ENCODE assay signal across 15 mouse cellular contexts in genomic region chr2:166316409-166316916, GRCm38 (mm10).
DNase-seq lines count a peak whose midpoint lies in the region; ATAC-seq lines count a peak whose summit lies in the region.
"Had no signal": no experiment of that assay in that cellular context is flagged by ENCODE, and none has a peak within 500 bp of the region (broad histone marks: within the 10 kb centered on the region; RNA-seq: fewer than 3 reads in every experiment).

No protein-coding gene starts in this region.

- peak; percentile 29 for DNase-seq in retina, postnatal 1 day
- no peak for DNase-seq in retina, embryonic 14.5 days (ENCODE audit: low spot score)
- no peak for DNase-seq in layer of hippocampus, adult 18-20 months (ENCODE audit: low spot score in 2 of 2)
- DNase-seq in kidney, postnatal 14 days: no peak
- DNase-seq: cerebellum, postnatal 25 days; kidney, postnatal 25 days; spleen, adult 18-20 months had no signal

- ATAC-seq in forebrain, embryonic 16.5 days: peak; percentile 26; the same call in 1 of the 2 replicates
- no peak for ATAC-seq in limb, embryonic 13.5 days (ENCODE audit: low FRiP score, low read depth)
- 0 out of 2 replicates have a peak, but pooled peaks have one; percentile 21 for ATAC-seq in neural tube, embryonic 15.5 days (ENCODE audit: low FRiP score)
- no peak for ATAC-seq in kidney, embryonic 14.5 days (ENCODE audit: low FRiP score, low TSS enrichment)
- ATAC-seq: inflammation-experienced regulatory T-cells, adult 6 months had no signal

- H3K36me3 ChIP-seq in forebrain, embryonic 16.5 days (ENCODE audit: control insufficient read depth, insufficient read depth): no peaks in the 10 kb centered on the region
- H3K36me3 ChIP-seq in limb, embryonic 13.5 days: no peaks in the 10 kb centered on the region
- H3K36me3 ChIP-seq in neural tube, embryonic 15.5 days: no peaks in the 10 kb centered on the region
- H3K36me3 ChIP-seq in kidney, embryonic 14.5 days (ENCODE audit: control insufficient read depth, insufficient read depth, low read length): no peaks in the 10 kb centered on the region
- H3K36me3 ChIP-seq: heart, embryonic 13.5 days had no signal

- no peak overlapping the region for H3K4me3 ChIP-seq in forebrain, embryonic 16.5 days (replicated peaks; ENCODE audit: low read length)
- no peak overlapping the region for H3K4me3 ChIP-seq in limb, embryonic 13.5 days
- no peak overlapping the region for H3K4me3 ChIP-seq in neural tube, embryonic 15.5 days (replicated peaks)
- H3K4me3 ChIP-seq in kidney, embryonic 14.5 days (ENCODE audit: low read length): no peak overlapping the region
- H3K4me3 ChIP-seq: heart, embryonic 13.5 days; left cerebral cortex, adult 2 months had no signal

- no peak overlapping the region for H3K27ac ChIP-seq in forebrain, embryonic 16.5 days (ENCODE audit: low read length)
- no peak overlapping the region for H3K27ac ChIP-seq in limb, embryonic 13.5 days
- H3K27ac ChIP-seq in neural tube, embryonic 15.5 days (replicated peaks): no peak overlapping the region
- no peak overlapping the region for H3K27ac ChIP-seq in kidney, embryonic 14.5 days (ENCODE audit: low read depth, low read length)
- H3K27ac ChIP-seq: heart, embryonic 13.5 days; left cerebral cortex, adult 2 months; stomach, postnatal 0 days had no signal

- no peaks in the 10 kb centered on the region for H3K9me3 ChIP-seq in forebrain, embryonic 16.5 days (ENCODE audit: control insufficient read depth, low read length)
- no peaks in the 10 kb centered on the region for H3K9me3 ChIP-seq in limb, embryonic 13.5 days
- no peaks in the 10 kb centered on the region for H3K9me3 ChIP-seq in neural tube, embryonic 15.5 days (replicated peaks)
- H3K9me3 ChIP-seq in kidney, embryonic 14.5 days (ENCODE audit: control insufficient read depth, low read length): no peaks in the 10 kb centered on the region
- H3K9me3 ChIP-seq: heart, embryonic 13.5 days had no signal

- no peak overlapping the region for H3K9ac ChIP-seq in forebrain, embryonic 16.5 days (replicated peaks; ENCODE audit: low read depth, low read length)
- peak overlapping the region; percentile 39; the same call in 1 of the 2 replicates for H3K9ac ChIP-seq in limb, embryonic 13.5 days
- H3K9ac ChIP-seq in neural tube, embryonic 15.5 days (replicated peaks): no peak overlapping the region
- no peak overlapping the region for H3K9ac ChIP-seq in kidney, embryonic 14.5 days (ENCODE audit: low read depth, low read length)
- H3K9ac ChIP-seq: heart, embryonic 13.5 days had no signal

- WGBS in forebrain, embryonic 16.5 days: 6% methylated on average over 10 of the region's 10 CpGs
- 54% methylated on average over 10 of the region's 10 CpGs for WGBS in limb, embryonic 13.5 days
- 17% methylated on average over 10 of the region's 10 CpGs for WGBS in neural tube, embryonic 15.5 days
- 51% methylated on average over 10 of the region's 10 CpGs for WGBS in kidney, embryonic 14.5 days

- 0 out of 2 replicates have a peak, but pooled peaks cover 4% of the 10 kb centered on the region for H3K4me1 ChIP-seq in forebrain, embryonic 16.5 days (replicated peaks; ENCODE audit: control insufficient read depth, insufficient read depth, low read length)
- peaks cover 22% of the 10 kb centered on the region for H3K4me1 ChIP-seq in limb, embryonic 13.5 days
- peaks cover 14% of the 10 kb centered on the region for H3K4me1 ChIP-seq in neural tube, embryonic 15.5 days
- H3K4me1 ChIP-seq in kidney, embryonic 14.5 days (ENCODE audit: control insufficient read depth, insufficient read depth, low read length): 0 out of 2 replicates have a peak, but pooled peaks cover 4% of the 10 kb centered on the region

- no peaks in the 10 kb centered on the region for H3K27me3 ChIP-seq in forebrain, embryonic 16.5 days (replicated peaks; ENCODE audit: control insufficient read depth, insufficient read depth, low read length)
- H3K27me3 ChIP-seq in limb, embryonic 13.5 days: no peaks in the 10 kb centered on the region
- 0 out of 2 replicates have a peak, but pooled peaks cover 10% of the 10 kb centered on the region for H3K27me3 ChIP-seq in neural tube, embryonic 15.5 days (replicated peaks)
- H3K27me3 ChIP-seq in kidney, embryonic 14.5 days (ENCODE audit: control insufficient read depth, insufficient read depth, low read length): no peaks in the 10 kb centered on the region
- H3K27me3 ChIP-seq: heart, embryonic 13.5 days had no signal

- H3K4me2 ChIP-seq in forebrain, embryonic 16.5 days (ENCODE audit: low read length): no peak overlapping the region
- no peak overlapping the region for H3K4me2 ChIP-seq in limb, embryonic 13.5 days (replicated peaks)
- H3K4me2 ChIP-seq in neural tube, embryonic 15.5 days: no peak overlapping the region
- H3K4me2 ChIP-seq in kidney, embryonic 14.5 days (replicated peaks; ENCODE audit: low read depth, low read length): no peak overlapping the region
- H3K4me2 ChIP-seq: heart, embryonic 13.5 days had no signal

Comparison
In these comparisons a context has a peak if more than half of its experiments do, and no peak if none do; other contexts are left out.
1. ATAC-seq: peak in forebrain, embryonic 16.5 days (single experiment) and neural tube, embryonic 15.5 days (single experiment); none in limb, embryonic 13.5 days (single experiment) and kidney, embryonic 14.5 days (single experiment).